Mouse (Mus musculus) thymus, adult 2 months (tissue): ENCODE measurements around the gene Abcg1.

Source experiments
- CTCF ChIP-seq: fragments of 200-500 bp; IDR thresholded peaks from 2 replicates; pipeline ENCODE4 v1.5.1; 2012; ENCODE audit warnings: mild to moderate bottlenecking, control low read depth, low read length, moderate library complexity, borderline replicate concordance; ENCODE audit not compliant: control insufficient read depth, poor library complexity, insufficient read depth; ENCODE audit errors: extremely low read depth
- POLR2A ChIP-seq: fragments of 200-500 bp; IDR thresholded peaks from 2 replicates; pipeline ENCODE4 v1.6.1; 2012; ENCODE audit warnings: mild to moderate bottlenecking, low read length, control low read depth, moderate library complexity; ENCODE audit not compliant: control insufficient read depth, poor library complexity, insufficient read depth; ENCODE audit errors: extremely low read depth

DNA sequence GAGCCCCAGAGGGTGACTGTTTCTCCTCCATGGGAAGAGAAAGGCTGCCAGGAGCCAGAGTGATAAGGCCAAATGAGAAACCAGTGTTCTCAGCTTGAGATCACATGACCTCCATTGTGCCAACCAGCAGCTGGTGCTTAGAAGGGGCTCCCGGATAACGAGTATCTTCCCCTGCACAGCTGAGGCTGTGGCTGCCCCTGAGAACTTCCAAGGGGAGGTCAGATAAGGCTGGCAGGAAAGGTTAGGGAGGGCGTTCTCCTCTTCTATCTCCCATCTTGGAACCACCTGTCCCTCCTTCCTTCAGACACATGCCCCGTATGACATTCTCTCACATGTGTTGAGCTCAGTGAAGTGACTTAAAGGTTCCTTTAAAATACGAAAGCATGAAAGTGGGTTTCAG lies 23.3 kb upstream of the Abcg1 start:
- TF ChIP-seq CTCF (no peak), POLR2A (no peak)
